Mouse (Mus musculus): ENCODE measurements around the gene Dad1.
"Not testable (repeated sequence)": the region's sequence is repeated elsewhere in the genome, so short reads cannot be mapped to it uniquely, and the experiment has no call there.

Dad1 gene

GRCm38 (mm10) chr14:54246232-54246631 is 7.7 kb downstream of the Dad1 start:
- DNase-seq (ENCODE audit: low spot score), result no peak

GRCm38 (mm10) chr14:54244183-54244582 is 9.7 kb downstream of the Dad1 start:
- DNase-seq (ENCODE audit: low spot score), result no peak

GRCm38 (mm10) chr14:54240542-54240941 is 13.4 kb downstream of the Dad1 start:
- DNase-seq (ENCODE audit: low spot score), result no peak

GRCm38 (mm10) chr14:54239002-54239736 is 14.7 kb downstream of the Dad1 start:
- peak; percentile 56 for DNase-seq (ENCODE audit: low spot score)

GRCm38 (mm10) chr14:54236881-54237280 is 17.0 kb downstream of the Dad1 start:
- no peak for DNase-seq (ENCODE audit: low spot score)

GRCm38 (mm10) chr14:54235825-54236540 is 17.9 kb downstream of the Dad1 start:
- no peak for DNase-seq (ENCODE audit: low spot score)

- DNase-seq (ENCODE audit: low spot score), result no peak
These were observed 19.5 kb downstream of the Dad1 start for GRCm38 (mm10) chr14:54234231-54235040.

GRCm38 (mm10) chr14:54233559-54234143 is 20.3 kb downstream of the Dad1 start:
- no peak for DNase-seq (ENCODE audit: low spot score)

GRCm38 (mm10) chr14:54232811-54233558 is 20.9 kb downstream of the Dad1 start:
- DNase-seq (ENCODE audit: low spot score), result no peak

GRCm38 (mm10) chr14:54232143-54232542 is 21.8 kb downstream of the Dad1 start:
- DNase-seq (ENCODE audit: low spot score), result no peak

GRCm38 (mm10) chr14:54231176-54231956 is 22.5 kb downstream of the Dad1 start:
- no peak for DNase-seq (ENCODE audit: low spot score)

- DNase-seq (ENCODE audit: low spot score), result no peak
These were observed 23.2 kb downstream of the Dad1 start for GRCm38 (mm10) chr14:54230638-54231150.

- DNase-seq (ENCODE audit: low spot score), result not testable (repeated sequence)
These were observed 24.1 kb downstream of the Dad1 start for GRCm38 (mm10) chr14:54229849-54230248.

- DNase-seq (ENCODE audit: low spot score), result no peak
These were observed 24.8 kb downstream of the Dad1 start for GRCm38 (mm10) chr14:54228933-54229713.

GRCm38 (mm10) chr14:54228501-54228900 is 25.4 kb downstream of the Dad1 start:
- DNase-seq (ENCODE audit: low spot score), result no peak

- DNase-seq (ENCODE audit: low spot score), result peak; percentile 37
These were observed 25.9 kb downstream of the Dad1 start for GRCm38 (mm10) chr14:54227911-54228451.

- DNase-seq (ENCODE audit: low spot score), result no peak
These were observed 26.7 kb downstream of the Dad1 start for GRCm38 (mm10) chr14:54226911-54227811.

GRCm38 (mm10) chr14:54225725-54226124 is 28.2 kb downstream of the Dad1 start:
- no peak for DNase-seq (ENCODE audit: low spot score)
